Mouse (Mus musculus) gastrocnemius, postnatal 36 days (tissue): ENCODE data around the gene Slc38a3. TPM values are rescaled to one million over a fixed set of nuclear protein-coding genes. Genes with fewer than 3 reads are reported as not detected.
A peak's percentile ranks its signal among the peaks of the same experiment; 100 is the strongest.

Source experiments
- DNase-seq, 2 experiments: peaks; one replicate each; pipeline ENCODE4 v3.0.0; 2022
- intact Hi-C: fragments of 180-260 bp; cut with DNase I; formaldehyde crosslinking; loops from one replicate; pipeline ENCODE4 v1.15.1; 2025
- long read RNA-seq, 2 experiments: library from polyadenylated mRNA; stranded (forward); transcript quantifications; one replicate each; pipeline ENCODE4 v2.0.0; 2021
- total RNA-seq, 2 experiments: library from RNA; stranded (reverse); gene quantifications; 2 replicates each; pipeline ENCODE4 v1.2.3; 2021

Slc38a3 gene
- 10 to 100 TPM; 60.6 to 81.6 TPM for total RNA-seq
- long read RNA-seq, experiment 1, transcript Slc38a3-209 (16 exons, 2,463 nt) = major isoform, 5 of 19 reads
- long read RNA-seq, experiment 1, partial matches to known transcripts = 9 of 19 reads
- long read RNA-seq, experiment 1, other reads (novel, unspliced or antisense) = 5 of 19 reads
- long read RNA-seq, experiment 2, transcript Slc38a3-209 (16 exons, 2,463 nt) = major isoform, 9 of 48 reads
- long read RNA-seq, experiment 2, partial matches to known transcripts = 8 of 48 reads
- long read RNA-seq, experiment 2, other reads (novel, unspliced or antisense) = 28 of 48 reads

- DNase-seq = no peak
- intact Hi-C loops = no loop called here
Observed at GRCm38 (mm10) chr9:107669480-107669945, at the start of gene Slc38a3. TSS of gene Slc38a3 (minus strand) at chr9:107669530.

DNA sequence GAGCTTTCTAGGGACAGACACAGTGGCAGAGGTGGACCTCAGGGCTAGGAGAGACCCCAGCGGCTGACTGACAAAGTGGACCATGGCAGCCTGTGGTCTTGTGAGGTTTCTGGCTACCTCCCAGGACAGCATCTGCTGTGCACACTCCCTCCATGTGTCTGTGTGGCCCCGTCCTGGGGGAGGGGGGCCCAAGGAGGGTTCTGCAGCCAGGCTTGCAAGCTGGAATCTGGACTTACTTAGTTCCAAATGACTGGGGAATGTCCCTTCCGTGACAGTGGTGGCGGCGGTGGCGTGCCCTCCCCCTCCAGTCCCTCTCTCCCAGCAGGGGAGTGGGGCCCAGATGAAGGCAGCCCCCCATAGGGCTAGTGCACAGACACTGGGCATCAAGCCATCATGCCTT is 47.6 kb upstream of the Slc38a3 start:
- no peak for DNase-seq
- intact Hi-C loops = no loop called here

DNA sequence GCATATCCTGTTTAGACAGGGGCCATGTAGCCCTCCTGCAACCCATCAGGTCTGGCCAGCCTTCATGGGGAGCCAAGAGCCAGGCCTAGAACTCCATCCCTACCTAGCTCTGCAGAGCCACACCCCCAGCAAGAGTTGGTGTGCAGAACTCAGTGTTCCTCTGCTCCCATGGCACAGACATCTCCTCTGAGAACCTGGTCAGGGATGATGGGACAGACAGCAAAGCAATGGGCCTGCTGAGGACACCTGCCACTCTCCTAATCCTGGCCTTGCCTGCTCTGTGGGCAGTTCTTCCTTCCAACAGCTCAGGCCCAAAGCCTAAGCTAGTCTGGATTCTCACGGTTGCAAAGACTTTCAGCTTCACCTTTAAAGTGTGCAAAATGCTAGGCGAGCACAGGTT is 46.3 kb upstream of the Slc38a3 start:
- no peak for DNase-seq
- intact Hi-C loops = loop anchor here (2.0 kb wide), 1 partner anchor 21 kb away; no protein-coding TSS in a partner anchor

DNA sequence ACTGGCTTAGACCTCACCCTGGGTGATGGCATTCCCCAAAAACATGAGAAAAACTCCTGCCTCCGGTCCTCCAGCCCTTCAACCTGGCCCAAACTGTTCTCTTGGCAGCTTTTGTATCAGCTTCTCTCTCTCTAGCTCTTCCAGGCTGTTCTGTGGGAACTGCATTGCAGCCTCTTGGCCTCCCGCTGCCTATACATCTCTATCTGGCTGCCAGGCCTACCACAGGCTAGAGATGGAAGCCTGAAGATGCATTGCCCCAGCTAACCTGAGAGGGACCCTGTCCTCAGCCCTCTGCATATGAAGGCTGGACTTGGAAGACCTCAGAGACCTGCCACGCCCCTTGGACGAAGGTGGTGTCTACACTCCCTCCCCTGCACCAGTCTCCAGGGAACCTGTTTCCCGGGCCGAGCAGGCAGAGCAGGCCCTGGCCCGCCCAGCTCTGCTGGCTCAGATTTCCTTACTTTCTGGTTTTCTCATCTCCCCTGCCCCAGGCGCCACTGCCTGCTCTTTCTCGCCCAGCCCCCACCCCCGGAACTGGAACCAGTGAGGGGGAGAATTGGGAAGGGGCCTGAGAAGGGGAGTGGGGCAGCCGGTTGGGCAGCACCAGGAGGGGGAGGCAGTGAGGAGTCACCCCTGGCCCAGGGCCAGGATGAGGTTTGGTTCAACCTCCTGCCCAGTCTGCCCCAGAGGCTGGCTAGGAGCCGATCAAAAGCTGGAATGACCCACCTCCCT is 45.1 kb upstream of the Slc38a3 start:
- DNase-seq = peak in 1 of 2 experiments; percentile 53
- intact Hi-C loops = loop anchor here (2.0 kb wide), 1 partner anchor 22 kb away; no protein-coding TSS in a partner anchor

- intact Hi-C loops = no loop called here
- peak; percentile 68 to 70 for DNase-seq
Observed at GRCm38 (mm10) chr9:107709697-107710483, 40.6 kb upstream of the Slc38a3 start, which contains the start of gene Sema3f. TSS of gene Sema3f (minus strand) at chr9:107710475.

GRCm38 (mm10) chr9:107709096-107709696 is 39.9 kb upstream of the Slc38a3 start:
- intact Hi-C loops = no loop called here
- no peak for DNase-seq

DNA sequence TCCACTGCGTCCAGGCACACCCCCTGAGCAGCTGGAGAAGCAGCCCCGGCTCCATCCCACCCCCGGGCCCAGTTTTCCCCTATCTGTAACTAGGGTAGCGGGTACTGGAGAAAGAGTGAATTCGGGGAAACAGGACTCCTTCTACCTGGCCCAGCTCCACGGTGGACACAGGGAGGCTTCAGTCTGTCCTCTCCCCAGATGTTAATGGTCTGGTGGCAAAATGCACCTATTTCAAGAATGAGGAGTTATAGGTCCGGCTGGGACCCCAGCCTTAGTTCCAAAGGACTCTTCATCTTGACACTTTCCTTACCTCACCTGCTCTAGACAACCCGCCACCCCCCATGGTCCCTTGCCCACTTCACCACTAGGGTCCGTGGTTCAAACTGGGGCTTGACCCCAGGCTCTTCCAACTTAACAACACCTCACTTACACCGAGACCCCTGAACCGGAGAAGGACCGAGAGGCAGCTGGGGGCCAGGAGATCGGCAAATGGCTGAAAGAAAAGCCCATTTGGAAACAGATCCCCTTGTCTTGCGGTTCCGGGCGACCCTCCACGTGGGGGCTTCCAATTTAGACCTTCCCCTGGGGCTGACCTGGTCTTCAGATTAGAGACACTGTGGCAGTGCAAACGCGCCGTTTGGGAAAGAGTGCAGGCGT is 39.2 kb upstream of the Slc38a3 start:
- intact Hi-C loops = no loop called here
- DNase-seq = no peak

GRCm38 (mm10) chr9:107707701-107708438 is 38.5 kb upstream of the Slc38a3 start:
- DNase-seq = no peak
- intact Hi-C loops = no loop called here

DNA sequence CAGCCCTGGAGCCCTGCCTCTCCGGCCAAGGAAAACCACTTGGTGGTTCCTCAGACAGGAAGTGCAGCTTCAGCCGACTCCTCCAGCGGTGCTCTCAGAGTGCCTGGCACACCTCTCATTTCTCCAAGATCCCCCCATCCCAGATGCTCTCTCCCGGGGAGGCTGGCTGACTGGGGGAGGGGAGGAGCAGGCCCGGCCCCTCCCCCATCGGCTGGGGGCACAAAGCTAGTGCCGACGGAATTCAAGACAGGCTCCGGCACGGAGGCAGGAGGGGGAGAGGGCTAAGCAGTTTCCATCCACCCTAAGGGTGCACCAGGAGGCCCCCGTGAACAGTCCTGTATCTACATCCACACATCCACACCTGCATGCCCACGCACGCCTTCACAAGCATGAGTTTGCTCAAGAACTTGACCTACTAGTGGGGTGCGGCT is 37.5 kb upstream of the Slc38a3 start:
- DNase-seq = no peak
- intact Hi-C loops = no loop called here

GRCm38 (mm10) chr9:107703337-107704122 is 34.2 kb upstream of the Slc38a3 start:
- intact Hi-C loops = no loop called here
- DNase-seq = peak; percentile 60 to 72

GRCm38 (mm10) chr9:107702606-107703185 is 33.4 kb upstream of the Slc38a3 start:
- no peak for DNase-seq
- intact Hi-C loops = no loop called here

GRCm38 (mm10) chr9:107701594-107701993 is 32.3 kb upstream of the Slc38a3 start:
- intact Hi-C loops = no loop called here
- peak; percentile 65 to 77 for DNase-seq

DNA sequence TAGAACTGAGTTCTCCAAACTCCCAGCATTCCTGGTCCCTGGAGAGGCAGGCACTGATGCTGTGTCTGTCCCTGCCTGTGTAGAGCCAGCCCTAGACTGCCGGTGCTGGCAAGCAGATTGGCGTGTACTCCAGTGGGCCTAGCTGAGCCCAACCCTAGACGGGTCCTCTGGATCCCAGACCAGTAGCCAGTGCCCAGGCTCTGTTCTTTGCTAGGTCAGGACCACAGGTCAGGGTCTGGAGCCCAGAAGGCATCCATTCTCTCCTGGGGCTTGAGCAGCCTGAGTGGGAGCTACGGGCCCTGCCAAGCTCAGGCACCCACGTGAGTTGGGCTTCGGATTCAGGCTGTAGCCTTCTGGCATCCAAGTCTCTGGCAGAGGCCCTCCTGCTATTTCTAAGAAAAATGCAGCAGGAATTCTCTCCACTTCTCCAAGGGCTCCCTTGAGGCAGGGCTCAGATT is 30.8 kb upstream of the Slc38a3 start:
- intact Hi-C loops = no loop called here
- peak in 1 of 2 experiments; percentile 41 for DNase-seq

DNA sequence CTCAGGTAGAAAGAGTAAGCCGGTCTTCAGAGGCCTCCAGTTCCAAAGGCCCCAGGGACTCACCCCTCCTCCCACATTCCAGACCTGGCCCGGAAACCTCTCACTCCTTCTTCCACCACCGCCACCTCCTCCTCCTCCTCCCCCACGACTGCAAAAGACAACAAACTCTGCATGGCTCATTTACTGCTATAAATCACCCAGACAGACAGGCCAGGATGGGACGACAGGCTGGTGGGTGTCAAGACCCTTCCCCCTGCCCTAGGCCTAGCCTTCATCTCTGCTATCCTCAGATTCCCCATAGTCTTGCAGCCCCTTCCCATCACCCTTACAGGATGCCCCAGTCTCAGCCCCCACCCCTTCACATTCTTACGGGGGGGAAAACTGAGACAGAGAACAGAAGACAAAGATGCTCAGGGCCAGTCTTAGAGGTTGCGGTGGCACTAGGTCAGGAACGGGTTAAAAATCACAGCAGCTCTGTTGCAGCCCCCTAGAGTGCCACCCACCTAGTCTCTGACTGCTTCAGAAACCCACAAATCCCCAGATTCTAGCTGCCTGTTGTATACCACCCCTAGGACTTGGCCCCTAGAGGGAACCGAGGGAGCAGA is 30.1 kb upstream of the Slc38a3 start:
- intact Hi-C loops = no loop called here
- no peak for DNase-seq

DNA sequence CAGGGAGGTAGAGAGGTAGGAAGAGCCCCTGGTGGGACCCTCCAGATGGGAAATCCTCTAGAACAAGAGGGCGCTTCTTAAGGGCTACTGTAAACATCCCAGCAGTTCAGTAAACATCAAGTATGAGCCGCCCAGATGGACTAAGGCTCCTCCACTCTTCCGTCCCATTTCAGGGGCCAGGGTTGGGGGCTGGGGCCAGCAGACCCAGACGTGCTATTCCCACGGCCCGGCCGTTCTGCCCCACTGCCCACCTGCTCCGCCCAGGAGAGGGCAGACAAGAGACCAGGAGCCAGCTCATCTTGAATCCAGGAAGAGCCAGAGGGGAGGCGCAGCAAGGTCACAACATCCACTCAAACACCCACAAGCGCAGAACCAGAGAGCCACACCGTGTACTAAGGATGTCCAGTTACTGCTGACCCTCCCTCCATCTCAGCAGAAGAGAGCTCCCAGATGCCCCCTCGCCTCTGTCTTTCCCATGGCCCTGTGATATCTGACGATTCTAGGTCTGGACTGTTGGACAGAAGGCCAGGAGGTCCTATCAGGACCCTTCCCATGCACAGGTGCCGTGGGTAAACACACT is 29.4 kb upstream of the Slc38a3 start:
- no peak for DNase-seq
- intact Hi-C loops = no loop called here

DNA sequence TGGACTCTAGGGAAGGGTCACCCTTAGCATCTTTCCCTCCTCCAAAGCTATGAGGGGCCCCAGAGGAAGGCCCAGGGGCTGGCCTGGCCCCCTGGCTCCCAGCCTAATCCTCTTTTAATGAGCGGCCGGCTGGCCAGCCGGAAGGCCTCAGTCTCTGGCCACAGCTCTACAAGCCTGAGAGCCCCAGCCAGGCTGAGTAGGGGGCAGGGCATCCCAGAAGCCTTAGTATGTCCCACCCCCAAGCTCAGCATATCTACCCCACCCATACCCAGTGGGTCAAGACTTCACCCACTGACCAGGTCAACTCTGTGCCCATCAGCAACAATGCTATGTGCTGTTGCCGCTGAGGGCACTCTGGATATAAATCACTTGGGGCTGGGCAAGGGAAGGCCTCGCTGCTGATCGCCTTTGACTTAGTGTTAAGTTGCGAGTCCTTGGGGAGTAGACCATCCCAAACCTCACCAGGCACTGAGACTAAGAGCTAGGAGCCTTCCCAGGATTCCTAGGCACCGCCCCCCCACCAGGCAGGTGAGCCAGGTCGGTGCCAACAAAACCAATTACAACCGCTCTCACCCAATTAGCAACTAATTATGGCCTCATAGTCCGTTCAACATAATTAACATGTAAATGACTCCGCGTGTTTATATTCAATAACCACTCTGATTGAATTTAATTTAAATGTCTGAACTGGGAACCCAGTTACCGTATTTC is 28.6 kb upstream of the Slc38a3 start:
- intact Hi-C loops = no loop called here
- no peak for DNase-seq
